Mouse (Mus musculus) gastrocnemius, postnatal 36 days (tissue): ENCODE data around the gene Ect2. TPM values are rescaled to one million over a fixed set of nuclear protein-coding genes. Genes with fewer than 3 reads are reported as not detected.

Experiments
- DNase-seq, 2 experiments: peaks; one replicate each; pipeline ENCODE4 v3.0.0; 2022
- intact Hi-C: fragments of 180-260 bp; cut with DNase I; formaldehyde crosslinking; loops from one replicate; pipeline ENCODE4 v1.15.1; 2025
- total RNA-seq, 2 experiments: library from RNA; stranded (reverse); gene quantifications; 2 replicates each; pipeline ENCODE4 v1.2.3; 2021

The Ect2 gene
- total RNA-seq, 2 experiments from 2014 or later: 0.27 to 1.1 TPM

- no peak for DNase-seq
- intact Hi-C loops: no loop called here
Measured at GRCm38 (mm10) chr3:27080061-27080770, 73.5 kb downstream of the Ect2 start.

GRCm38 (mm10) chr3:27073884-27074283 lies 79.8 kb downstream of the Ect2 start:
- DNase-seq: no peak
- intact Hi-C loops: no loop called here

GRCm38 (mm10) chr3:27071706-27072105 lies 82.0 kb downstream of the Ect2 start:
- intact Hi-C loops: no loop called here
- peak; percentile 7 to 44 for DNase-seq

GRCm38 (mm10) chr3:27070340-27070739 lies 83.3 kb downstream of the Ect2 start:
- intact Hi-C loops: no loop called here
- no peak for DNase-seq

GRCm38 (mm10) chr3:27067206-27067605 lies 86.5 kb downstream of the Ect2 start:
- no peak for DNase-seq
- intact Hi-C loops: loop anchor here (5.0 kb wide), 1 partner anchor 170 kb away; no protein-coding TSS in a partner anchor

- intact Hi-C loops: loop anchor here (5.0 kb wide), 1 partner anchor 172 kb away; no protein-coding TSS in a partner anchor
- no peak for DNase-seq
Measured at GRCm38 (mm10) chr3:27064886-27065285, 88.8 kb downstream of the Ect2 start.

- DNase-seq: no peak
- intact Hi-C loops: no loop called here
Measured at GRCm38 (mm10) chr3:27063399-27064260, 90.0 kb downstream of the Ect2 start.

- intact Hi-C loops: no loop called here
- no peak for DNase-seq
Measured at GRCm38 (mm10) chr3:27060441-27060840, 93.2 kb downstream of the Ect2 start.

- intact Hi-C loops: no loop called here
- no peak for DNase-seq
Measured at GRCm38 (mm10) chr3:27059529-27060322, 94.0 kb downstream of the Ect2 start.

GRCm38 (mm10) chr3:27055471-27055870 lies 98.2 kb downstream of the Ect2 start:
- DNase-seq: no peak
- intact Hi-C loops: no loop called here

GRCm38 (mm10) chr3:27054766-27055165 lies 98.9 kb downstream of the Ect2 start:
- no peak for DNase-seq
- intact Hi-C loops: no loop called here

Other genes starting within 250 kb of the Ect2 start
- 10 to 100 TPM; 16.6 to 32.6 TPM for gene Nceh1, start 29.1 kb upstream of the Ect2 start, total RNA-seq
- 1 to 10 TPM; 4.7 to 4.8 TPM for gene Tnfsf10, start 163.2 kb upstream of the Ect2 start, total RNA-seq
- not detected for gene Ghsr, start 217.5 kb upstream of the Ect2 start, total RNA-seq